Mouse (Mus musculus) embryonic facial prominence, embryonic 14.5 days (tissue): ENCODE results near the gene Dynlrb2. TPM values are rescaled to one million over a fixed set of nuclear protein-coding genes. Genes with fewer than 3 reads are reported as not detected.

Experiments used
- ATAC-seq: fragments of 200-750 bp; cut with Nextera tagmentation; 2 replicates; pipeline ENCODE4 v1.8.0; 2017; ENCODE audit warnings: low read depth, moderate number of reproducible peaks, moderate TSS enrichment
- DNase-seq: peaks from one replicate; pipeline ENCODE4 v3.0.0-alpha.2; 2015; ENCODE audit warnings: low spot score
- H3K27ac ChIP-seq: fragments of 300-500 bp; sonication (generic); replicated peaks from 2 replicates; pipeline ENCODE4 v1.5.1; 2014; ENCODE audit warnings: low read depth, mild to moderate bottlenecking, low read length, moderate library complexity
- H3K27me3 ChIP-seq: fragments of 300-500 bp; sonication (generic); replicated peaks from 2 replicates; pipeline ENCODE4 v1.6.1; 2014; ENCODE audit warnings: low read length; ENCODE audit not compliant: control insufficient read depth, insufficient read depth
- H3K36me3 ChIP-seq: fragments of 300-500 bp; sonication (generic); 2 replicates; pipeline ENCODE4 v1.6.1; 2014; ENCODE audit warnings: low read length, mixed read lengths; ENCODE audit not compliant: control insufficient read depth, insufficient read depth
- H3K4me1 ChIP-seq: fragments of 300-500 bp; sonication (generic); 2 replicates; pipeline ENCODE4 v1.6.1; 2014; ENCODE audit warnings: antibody characterized with exemption, low read length; ENCODE audit not compliant: control insufficient read depth, insufficient read depth
- H3K4me2 ChIP-seq: fragments of 300-500 bp; sonication (generic); 2 replicates; pipeline ENCODE4 v1.6.1; 2014; ENCODE audit warnings: low read depth, mild to moderate bottlenecking, low read length, moderate library complexity, mixed read lengths
- H3K4me3 ChIP-seq: fragments of 300-500 bp; sonication (generic); 2 replicates; pipeline ENCODE4 v1.5.1; 2014; ENCODE audit warnings: low read depth, mild to moderate bottlenecking, low read length
- H3K9ac ChIP-seq: fragments of 300-500 bp; sonication (generic); 2 replicates; pipeline ENCODE4 v1.6.1; 2014; ENCODE audit warnings: low read depth, mild to moderate bottlenecking, low read length, moderate library complexity, mixed read lengths
- H3K9me3 ChIP-seq: fragments of 300-500 bp; sonication (generic); 2 replicates; pipeline ENCODE4 v1.6.1; 2016; ENCODE audit warnings: low read length; ENCODE audit not compliant: control insufficient read depth
- WGBS: fragments of 180-500 bp; shearing (Covaris S2); extraction: QIAGEN DNeasy Blood & Tissue Kit; methylation state at CpG from one replicate; pipeline ENCODE4 v1.1.7; 2014; 5-methylcytosine and 5-hydroxymethylcytosine counted together
- polyA plus RNA-seq: library from polyadenylated mRNA; unstranded; fragments of >200 nt; fragmentation: Nextera tagmentation; extraction: Ambion mirVana; gene quantifications from 2 replicates; pipeline ENCODE4 v1.2.1, GENCODE M21; 2014

Gene Dynlrb2
- 11.4 and 52.2 TPM in 2 replicates for polyA plus RNA-seq

GRCm38 (mm10) chr8:116504477-116505120 is at the start of gene Dynlrb2:
Gene Dynlrb2, plus strand, starts transcription at chr8:116504974.
- Histone ChIP-seq H3K9ac (peak within 1 kb of the TSS; percentile 49), H3K4me1 (no peaks in the 10 kb centered on the region), H3K27ac (no peak within 1 kb of the TSS), H3K4me3 (peak within 1 kb of the TSS; percentile 35), H3K9me3 (0 out of 2 replicates have a peak, but pooled peaks cover 3% of the 10 kb centered on the region), H3K36me3 (no peaks in the 10 kb centered on the region), H3K27me3 (no peaks in the 10 kb centered on the region), H3K4me2 (peak within 1 kb of the TSS; percentile 60)
- ATAC-seq, result peak; percentile 95
- DNase-seq, result peak; percentile 98
- WGBS, result 7% methylated on average over 19 of the region's 19 CpGs

GRCm38 (mm10) chr8:116458569-116458968 is 46.2 kb upstream of the Dynlrb2 start:
- Histone ChIP-seq H3K4me2 (no peak overlapping the region), H3K4me3 (no peak overlapping the region), H3K27me3 (no peaks in the 10 kb centered on the region), H3K4me1 (no peaks in the 10 kb centered on the region), H3K36me3 (no peaks in the 10 kb centered on the region), H3K9ac (no peak overlapping the region), H3K27ac (no peak overlapping the region), H3K9me3 (no peaks in the 10 kb centered on the region)
- ATAC-seq, result no peak
- WGBS, result 72% methylated on average over 11 of the region's 11 CpGs
- DNase-seq, result no peak

- Histone ChIP-seq H3K4me2 (no peak overlapping the region), H3K9ac (no peak overlapping the region), H3K36me3 (no peaks in the 10 kb centered on the region), H3K9me3 (no peaks in the 10 kb centered on the region), H3K27me3 (no peaks in the 10 kb centered on the region), H3K4me3 (no peak overlapping the region), H3K4me1 (0 out of 2 replicates have a peak, but pooled peaks cover 4% of the 10 kb centered on the region), H3K27ac (no peak overlapping the region)
- 74% methylated on average over 4 of the region's 4 CpGs for WGBS
- DNase-seq, result no peak
- no peak for ATAC-seq
Measured at GRCm38 (mm10) chr8:116461472-116461871, 43.3 kb upstream of the Dynlrb2 start.

GRCm38 (mm10) chr8:116466586-116466985 is 38.2 kb upstream of the Dynlrb2 start:
- no peak overlapping the region for H3K4me3 ChIP-seq

GRCm38 (mm10) chr8:116467027-116467426 is 37.7 kb upstream of the Dynlrb2 start:
- Histone ChIP-seq H3K4me1 (0 out of 2 replicates have a peak, but pooled peaks cover 4% of the 10 kb centered on the region), H3K4me3 (no peak overlapping the region), H3K27me3 (no peaks in the 10 kb centered on the region), H3K9me3 (no peaks in the 10 kb centered on the region), H3K4me2 (no peak overlapping the region), H3K9ac (no peak overlapping the region), H3K27ac (no peak overlapping the region), H3K36me3 (no peaks in the 10 kb centered on the region)
- no peak for ATAC-seq
- no peak for DNase-seq
- 54% methylated on average over 1 of the region's 1 CpGs for WGBS

More at GRCm38 (mm10) chr8:116466586-116466985, 38.2 kb upstream of the Dynlrb2 start:
- ATAC-seq, result no peak
- Histone ChIP-seq H3K4me1 (0 out of 2 replicates have a peak, but pooled peaks cover 4% of the 10 kb centered on the region), H3K9ac (no peak overlapping the region), H3K27me3 (no peaks in the 10 kb centered on the region), H3K27ac (no peak overlapping the region), H3K4me2 (no peak overlapping the region), H3K36me3 (no peaks in the 10 kb centered on the region), H3K9me3 (no peaks in the 10 kb centered on the region)
- 61% methylated on average over 7 of the region's 7 CpGs for WGBS
- DNase-seq, result peak; percentile 69

- Histone ChIP-seq H3K9ac (no peak overlapping the region), H3K4me3 (no peak overlapping the region), H3K4me1 (no peaks in the 10 kb centered on the region), H3K36me3 (no peaks in the 10 kb centered on the region), H3K9me3 (no peaks in the 10 kb centered on the region), H3K27ac (no peak overlapping the region), H3K4me2 (no peak overlapping the region), H3K27me3 (no peaks in the 10 kb centered on the region)
- ATAC-seq (no peak), DNase-seq (no peak)
- 73% methylated on average over 9 of the region's 9 CpGs for WGBS
Measured at GRCm38 (mm10) chr8:116477941-116478340, 26.8 kb upstream of the Dynlrb2 start.

- no peak for ATAC-seq
- H3K27me3 ChIP-seq, result no peaks in the 10 kb centered on the region
Measured at GRCm38 (mm10) chr8:116478681-116479080, 26.1 kb upstream of the Dynlrb2 start.

GRCm38 (mm10) chr8:116480894-116481293 is 23.9 kb upstream of the Dynlrb2 start:
- no peak overlapping the region for H3K9ac ChIP-seq
- H3K4me2 ChIP-seq, result no peak overlapping the region
- H3K4me1 ChIP-seq, result no peaks in the 10 kb centered on the region
- no peaks in the 10 kb centered on the region for H3K36me3 ChIP-seq
- no peak overlapping the region for H3K27ac ChIP-seq
- H3K27me3 ChIP-seq, result no peaks in the 10 kb centered on the region
- H3K9me3 ChIP-seq, result no peaks in the 10 kb centered on the region
- peak; percentile 84 for DNase-seq
- 16% methylated on average over 7 of the region's 7 CpGs for WGBS
- no peak overlapping the region for H3K4me3 ChIP-seq
- ATAC-seq, result no peak

More at GRCm38 (mm10) chr8:116478681-116479080, 26.1 kb upstream of the Dynlrb2 start:
- Histone ChIP-seq H3K9ac (no peak overlapping the region), H3K4me1 (no peaks in the 10 kb centered on the region), H3K36me3 (no peaks in the 10 kb centered on the region), H3K27ac (no peak overlapping the region), H3K4me2 (no peak overlapping the region), H3K9me3 (no peaks in the 10 kb centered on the region), H3K4me3 (no peak overlapping the region)
- no peak for DNase-seq

GRCm38 (mm10) chr8:116482738-116483137 is 22.0 kb upstream of the Dynlrb2 start:
- WGBS, result 51% methylated on average over 3 of the region's 3 CpGs
- Histone ChIP-seq H3K27ac (no peak overlapping the region), H3K9me3 (no peaks in the 10 kb centered on the region), H3K4me2 (no peak overlapping the region), H3K36me3 (no peaks in the 10 kb centered on the region), H3K4me3 (no peak overlapping the region), H3K9ac (no peak overlapping the region), H3K27me3 (no peaks in the 10 kb centered on the region), H3K4me1 (no peaks in the 10 kb centered on the region)
- ATAC-seq, result peak; percentile 60; the same call in 1 of the 2 replicates
- peak; percentile 32 for DNase-seq
